Mouse (Mus musculus): Measurements from ENCODE around the gene Ehmt2. TPM values are rescaled to one million over a fixed set of nuclear protein-coding genes. Genes with fewer than 3 reads are reported as not detected.

Ehmt2 gene
- 10.6 TPM for polyA plus RNA-seq (2014; fragmentation: Illumina TruSeq; extraction: RNeasy Lipid Tissue Mini Kit (QIAGEN cat#74804); ENCODE audit: low read depth, low replicate concordance)

DNA sequence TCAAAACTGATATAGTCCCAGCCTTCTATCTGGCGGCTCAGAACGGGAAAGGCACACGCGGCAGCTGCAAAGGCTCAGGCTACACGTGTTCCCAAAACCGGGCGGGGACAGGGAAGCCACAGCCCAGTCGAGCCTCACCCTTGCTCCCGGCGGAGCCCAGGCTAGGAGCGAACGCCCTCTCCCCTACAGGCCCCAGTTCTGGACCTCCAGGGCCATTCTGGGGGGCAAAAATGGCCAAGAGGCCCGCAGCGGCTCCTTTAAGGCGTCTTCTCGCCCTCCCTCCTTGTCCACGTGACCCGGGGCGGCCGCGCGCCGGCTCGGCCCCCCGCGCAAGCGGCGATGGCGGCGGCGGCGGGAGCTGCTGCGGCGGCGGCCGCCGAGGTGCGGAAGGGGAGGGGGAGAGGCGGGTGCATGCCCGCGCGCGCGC, at the start of gene Ehmt2, which contains the start of gene C2:
Gene Ehmt2, plus strand, starts transcription at position 310 of the 427 bp plus-strand sequence.
Gene C2, minus strand, starts transcription at position 106 of the 427 bp plus-strand sequence.

DNA sequence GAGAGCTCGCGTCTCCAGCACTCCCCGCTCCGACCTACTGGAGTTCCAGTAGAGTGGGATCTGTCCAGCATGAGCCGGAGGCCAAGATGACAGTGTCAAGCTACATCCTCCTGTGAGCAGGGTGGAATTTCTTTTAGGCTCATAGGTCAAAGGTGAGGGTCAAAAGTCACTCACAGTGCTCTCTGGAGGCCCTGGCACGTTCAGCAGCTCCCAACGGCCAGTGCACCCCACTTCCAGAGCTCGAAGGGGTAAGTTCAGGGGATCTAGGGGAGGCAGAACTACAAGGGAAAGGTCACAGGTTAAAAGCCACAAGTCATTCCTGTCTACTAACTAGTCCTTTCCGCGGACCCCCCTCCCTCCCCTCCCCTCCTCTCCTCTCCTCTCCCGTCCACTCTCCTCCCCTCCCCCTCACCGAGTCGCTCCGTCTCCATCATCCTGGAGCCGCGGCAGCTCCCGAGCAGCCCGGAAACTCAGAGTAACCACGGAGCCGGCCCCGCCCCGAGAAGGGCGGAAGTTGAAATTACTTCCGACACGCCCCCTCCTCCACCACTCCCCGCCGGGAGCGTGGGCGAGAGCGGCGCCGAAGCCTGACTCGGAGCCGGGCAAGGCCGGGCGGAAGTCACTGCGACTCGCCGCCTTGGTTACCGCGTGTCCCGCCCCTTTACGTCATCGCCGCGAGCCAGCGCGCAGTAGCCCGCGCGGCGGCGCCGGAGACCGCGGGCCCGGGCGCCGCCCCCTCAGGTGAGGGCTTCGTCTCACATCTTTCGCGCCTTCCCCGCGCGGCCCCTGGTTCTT, 48.4 kb upstream of the Ehmt2 start, which contains the start of the genes Skiv2l and Nelfe:
Gene Skiv2l, minus strand, starts transcription at position 489 of the 795 bp plus-strand sequence.
Gene Nelfe, plus strand, starts transcription at position 670 of the 795 bp plus-strand sequence.

DNA sequence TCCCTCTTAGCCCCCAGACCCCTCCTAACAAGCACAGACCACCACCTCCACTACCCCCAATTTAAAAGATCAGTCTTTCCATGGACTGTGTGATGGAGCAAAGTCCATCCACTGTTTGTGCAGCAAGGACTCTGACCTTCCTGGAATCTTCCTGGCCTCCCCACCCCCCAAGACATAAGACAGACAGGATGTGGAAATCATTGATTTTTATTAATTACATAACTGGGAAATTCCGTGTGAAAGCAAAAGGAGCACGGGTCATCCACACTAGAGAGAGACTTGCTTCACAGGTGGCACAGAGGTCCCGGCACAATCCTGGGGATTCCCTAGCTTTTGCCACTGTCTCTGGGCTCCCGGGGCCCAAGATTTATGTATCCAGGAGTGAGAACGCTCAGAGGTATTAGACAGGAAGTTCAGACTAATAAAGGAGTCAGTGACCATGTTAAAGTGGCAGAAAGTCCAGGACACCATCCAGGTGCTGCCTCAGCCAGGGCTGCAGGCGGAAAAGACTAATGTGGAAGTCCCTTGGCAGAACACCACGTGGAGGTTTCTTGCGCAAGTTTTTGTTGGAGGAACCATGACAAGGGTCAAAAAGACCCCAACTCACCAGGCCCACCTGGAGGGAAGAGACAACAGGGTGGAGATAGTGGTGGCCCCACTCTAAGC, 35.7 kb upstream of the Ehmt2 start, which contains the start of gene Cfb:
Gene Cfb, minus strand, starts transcription at position 103 of the 666 bp plus-strand sequence.

DNA sequence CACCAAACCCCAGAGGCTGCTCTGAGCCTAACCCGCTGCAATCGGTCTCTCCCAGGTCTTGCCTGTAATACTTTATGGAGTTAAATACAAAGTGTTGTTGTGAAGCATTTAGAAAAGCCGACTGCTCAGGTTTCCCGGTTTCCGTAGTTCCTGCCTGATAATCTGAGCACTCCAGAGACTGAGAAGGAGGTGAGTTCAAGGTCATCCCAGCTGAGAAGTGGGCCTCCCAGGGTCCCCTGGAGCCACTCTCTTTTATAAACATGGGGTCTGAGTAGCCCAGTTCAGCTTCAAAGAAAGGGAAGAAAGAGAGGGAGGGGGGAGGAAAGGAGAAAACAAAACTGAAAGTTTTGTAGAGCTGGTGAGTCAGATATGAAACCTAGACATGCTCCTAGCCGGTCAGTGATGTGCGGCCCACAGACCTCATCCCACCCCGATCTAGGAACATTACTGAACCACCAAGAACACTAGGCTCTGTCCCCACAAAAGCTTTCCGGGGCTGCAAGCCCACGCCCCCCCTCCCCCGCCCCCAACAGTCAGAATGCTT, 18.9 kb upstream of the Ehmt2 start, which contains the start of gene Zbtb12:
Gene Zbtb12, plus strand, starts transcription at position 148 of the 544 bp plus-strand sequence.

DNA sequence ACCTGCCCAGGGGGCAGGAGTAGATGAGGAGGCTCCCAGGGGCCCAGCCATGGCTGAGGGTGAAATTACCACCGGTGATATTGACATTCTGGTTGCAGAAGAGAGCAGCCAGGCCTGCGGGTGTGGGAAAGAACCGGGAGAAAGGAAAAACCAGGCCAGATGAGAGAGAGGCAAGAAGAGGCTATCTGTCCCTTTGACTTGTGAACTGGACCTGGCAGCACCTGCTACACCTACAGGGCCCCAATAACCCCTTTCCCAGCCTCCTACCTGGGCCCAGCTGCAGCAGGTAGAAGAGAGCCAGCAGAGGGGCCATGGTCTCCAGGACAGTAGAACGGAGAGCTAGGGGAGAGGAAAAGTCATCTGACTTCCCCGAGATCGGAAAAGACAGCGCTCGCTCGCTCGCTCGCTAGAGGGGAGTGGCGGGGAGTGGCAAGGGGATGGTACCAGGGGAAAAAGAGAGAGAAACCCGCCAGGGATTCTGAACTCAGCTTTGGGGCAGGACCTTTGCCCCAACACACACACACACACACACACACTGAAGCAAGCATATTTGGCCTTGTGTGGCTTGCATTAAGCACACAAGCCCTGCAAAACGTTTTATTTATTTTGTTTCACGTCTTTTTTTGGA, 16.5 kb upstream of the Ehmt2 start, which contains the start of gene Gm20547:
Gene Gm20547, minus strand, starts transcription at position 360 of the 628 bp plus-strand sequence.

DNA sequence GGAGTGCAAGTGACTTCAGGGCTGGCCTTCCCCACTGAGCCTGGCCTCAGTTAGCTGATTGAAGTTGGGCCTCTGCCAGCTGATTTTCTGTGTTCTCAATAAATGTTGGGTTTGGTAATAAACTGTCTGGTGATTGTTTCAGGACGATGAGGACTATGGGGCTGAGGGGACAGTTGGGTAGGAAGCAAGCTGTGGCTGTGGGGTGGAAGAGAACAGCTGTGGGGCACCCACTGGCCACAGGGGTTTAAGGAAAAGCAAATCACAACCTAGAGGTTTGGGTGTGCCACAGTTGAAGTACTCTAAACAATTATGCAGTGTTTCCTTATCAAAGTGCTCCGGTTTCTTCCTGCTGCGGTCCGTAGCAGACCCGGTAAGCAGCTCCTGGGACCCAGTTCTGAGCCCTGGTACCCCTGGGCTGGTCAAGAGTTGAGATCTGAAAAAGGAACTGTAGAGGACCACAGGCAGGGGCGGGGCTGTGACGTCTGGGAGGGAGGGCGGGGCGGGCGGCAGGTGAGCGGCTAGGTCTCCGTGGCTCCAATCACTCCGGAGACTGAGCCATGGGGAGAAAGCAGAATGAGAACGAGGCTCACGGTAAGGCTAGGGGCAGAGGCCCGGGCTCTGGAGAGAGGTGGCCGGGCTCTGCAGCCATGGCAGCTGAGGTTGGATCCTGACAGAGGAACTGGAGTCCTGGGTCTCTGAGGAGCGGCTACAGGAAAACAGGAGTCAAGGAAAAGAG, 15.8 kb downstream of the Ehmt2 start, which contains the start of gene Slc44a4:
Gene Slc44a4, plus strand, starts transcription at position 537 of the 736 bp plus-strand sequence.

DNA sequence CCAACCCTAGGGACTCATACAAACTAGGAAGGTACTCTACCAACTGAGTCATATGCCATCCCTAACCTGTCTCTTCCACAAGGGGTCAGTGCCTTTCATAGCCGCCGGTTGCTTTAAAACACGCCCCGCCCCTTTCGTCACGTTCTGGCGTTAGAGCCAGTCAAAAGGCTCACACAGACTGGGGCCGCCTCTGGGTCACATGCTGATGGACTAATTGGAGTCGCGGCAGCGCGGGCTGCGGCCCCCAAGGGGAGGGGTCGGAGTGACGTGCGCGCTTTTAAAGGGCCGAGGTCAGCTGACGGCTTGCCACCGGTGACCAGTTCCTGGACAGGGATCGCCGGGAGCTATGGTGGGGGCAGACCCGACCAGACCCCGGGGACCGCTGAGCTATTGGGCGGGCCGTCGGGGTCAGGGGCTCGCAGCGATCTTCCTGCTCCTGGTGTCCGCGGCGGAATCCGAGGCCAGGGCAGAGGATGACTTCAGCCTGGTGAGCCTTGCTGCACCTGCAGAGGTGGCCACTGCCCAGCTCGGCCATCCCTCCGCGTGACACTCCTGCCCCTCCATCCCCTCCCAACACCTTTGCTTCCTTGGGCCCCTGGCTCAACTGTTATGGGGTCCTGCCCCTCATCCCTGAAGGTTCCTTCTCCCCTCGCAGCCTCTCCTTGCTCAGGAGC, 32.9 kb downstream of the Ehmt2 start, which contains the start of gene Neu1:
Gene Neu1, plus strand, starts transcription at position 193 of the 674 bp plus-strand sequence.

DNA sequence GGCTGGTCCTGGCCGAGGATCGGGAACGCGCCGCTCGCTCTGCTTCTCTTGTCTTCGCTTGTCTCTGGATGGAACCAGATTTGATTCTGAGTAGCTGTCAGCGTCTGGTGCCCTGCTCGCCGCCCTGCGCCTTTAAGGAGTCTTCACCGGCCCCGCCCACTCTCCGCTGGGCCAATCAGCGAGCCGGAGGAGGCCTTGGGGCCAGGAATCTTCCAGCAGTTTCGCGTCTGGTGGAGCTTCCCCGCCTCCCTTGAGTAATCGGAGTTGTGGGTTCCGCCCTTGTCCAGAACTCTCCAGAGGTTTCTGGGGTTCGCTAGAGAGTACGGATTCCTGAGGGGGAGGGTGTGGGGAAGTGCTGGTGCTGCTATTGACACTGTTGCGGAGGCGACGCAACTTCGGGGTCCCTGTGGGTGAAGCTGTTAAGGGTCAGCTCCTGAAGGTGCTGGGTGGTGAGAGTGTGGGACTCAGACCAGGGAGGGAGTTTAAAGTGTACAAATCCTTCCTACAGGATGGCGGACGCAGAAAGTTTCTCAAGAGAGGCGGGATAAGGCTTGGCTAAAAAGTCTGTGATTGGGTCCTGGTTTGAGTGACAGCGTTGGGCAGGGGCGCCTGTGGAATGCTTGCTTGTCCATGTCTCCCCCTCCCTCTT, 61.0 kb downstream of the Ehmt2 start, which contains the start of gene Hspa1b:
Gene Hspa1b, minus strand, starts transcription at position 109 of the 649 bp plus-strand sequence.

Other genes starting within 250 kb of the Ehmt2 start
- gene Tnxb, start 227.9 kb upstream of the Ehmt2 start, polyA plus RNA-seq (2014; fragmentation: Illumina TruSeq; extraction: RNeasy Lipid Tissue Mini Kit (QIAGEN cat#74804); ENCODE audit: low read depth, low replicate concordance): 0.16 TPM
- 1.8 TPM for gene C4b, start 154.6 kb upstream of the Ehmt2 start, polyA plus RNA-seq (2014; fragmentation: Illumina TruSeq; extraction: RNeasy Lipid Tissue Mini Kit (QIAGEN cat#74804); ENCODE audit: low read depth, low replicate concordance)
- gene Cyp21a1, start 93.9 kb upstream of the Ehmt2 start, polyA plus RNA-seq (2014; fragmentation: Illumina TruSeq; extraction: RNeasy Lipid Tissue Mini Kit (QIAGEN cat#74804); ENCODE audit: low read depth, low replicate concordance): not detected
- 23.0 TPM for gene Stk19, start 61.5 kb upstream of the Ehmt2 start, polyA plus RNA-seq (2014; fragmentation: Illumina TruSeq; extraction: RNeasy Lipid Tissue Mini Kit (QIAGEN cat#74804); ENCODE audit: low read depth, low replicate concordance)
- gene Dxo, start 61.5 kb upstream of the Ehmt2 start, polyA plus RNA-seq (2014; fragmentation: Illumina TruSeq; extraction: RNeasy Lipid Tissue Mini Kit (QIAGEN cat#74804); ENCODE audit: low read depth, low replicate concordance): 3.0 TPM
- 5.6 TPM for gene Skiv2l, start 48.3 kb upstream of the Ehmt2 start, polyA plus RNA-seq (2014; fragmentation: Illumina TruSeq; extraction: RNeasy Lipid Tissue Mini Kit (QIAGEN cat#74804); ENCODE audit: low read depth, low replicate concordance)
- gene Nelfe, start 48.1 kb upstream of the Ehmt2 start, polyA plus RNA-seq (2014; fragmentation: Illumina TruSeq; extraction: RNeasy Lipid Tissue Mini Kit (QIAGEN cat#74804); ENCODE audit: low read depth, low replicate concordance): 1.1 TPM
- 18.5 TPM for gene Cfb, start 36.0 kb upstream of the Ehmt2 start, polyA plus RNA-seq (2014; fragmentation: Illumina TruSeq; extraction: RNeasy Lipid Tissue Mini Kit (QIAGEN cat#74804); ENCODE audit: low read depth, low replicate concordance)
- 1.1 TPM for gene Zbtb12, start 19.0 kb upstream of the Ehmt2 start, polyA plus RNA-seq (2014; fragmentation: Illumina TruSeq; extraction: RNeasy Lipid Tissue Mini Kit (QIAGEN cat#74804); ENCODE audit: low read depth, low replicate concordance)
- gene Gm20547, start 16.4 kb upstream of the Ehmt2 start, polyA plus RNA-seq (2014; fragmentation: Illumina TruSeq; extraction: RNeasy Lipid Tissue Mini Kit (QIAGEN cat#74804); ENCODE audit: low read depth, low replicate concordance): 2.3 TPM
- gene C2, start 204 bp upstream of the Ehmt2 start, polyA plus RNA-seq (2014; fragmentation: Illumina TruSeq; extraction: RNeasy Lipid Tissue Mini Kit (QIAGEN cat#74804); ENCODE audit: low read depth, low replicate concordance): 1.0 TPM
- gene Slc44a4, start 16.0 kb downstream of the Ehmt2 start, polyA plus RNA-seq (2014; fragmentation: Illumina TruSeq; extraction: RNeasy Lipid Tissue Mini Kit (QIAGEN cat#74804); ENCODE audit: low read depth, low replicate concordance): 32.3 TPM
- gene Neu1, start 32.8 kb downstream of the Ehmt2 start, polyA plus RNA-seq (2014; fragmentation: Illumina TruSeq; extraction: RNeasy Lipid Tissue Mini Kit (QIAGEN cat#74804); ENCODE audit: low read depth, low replicate concordance): 15.5 TPM
- gene Hspa1b, start 60.8 kb downstream of the Ehmt2 start, polyA plus RNA-seq (2014; fragmentation: Illumina TruSeq; extraction: RNeasy Lipid Tissue Mini Kit (QIAGEN cat#74804); ENCODE audit: low read depth, low replicate concordance): 10.1 TPM
- not detected for gene Gm20481, start 71.4 kb downstream of the Ehmt2 start, polyA plus RNA-seq (2014; fragmentation: Illumina TruSeq; extraction: RNeasy Lipid Tissue Mini Kit (QIAGEN cat#74804); ENCODE audit: low read depth, low replicate concordance)
- gene Hspa1a, start 73.7 kb downstream of the Ehmt2 start, polyA plus RNA-seq (2014; fragmentation: Illumina TruSeq; extraction: RNeasy Lipid Tissue Mini Kit (QIAGEN cat#74804); ENCODE audit: low read depth, low replicate concordance): 4.5 TPM
- gene Hspa1l, start 74.2 kb downstream of the Ehmt2 start, polyA plus RNA-seq (2014; fragmentation: Illumina TruSeq; extraction: RNeasy Lipid Tissue Mini Kit (QIAGEN cat#74804); ENCODE audit: low read depth, low replicate concordance): 0.22 TPM
- gene Lsm2, start 83.4 kb downstream of the Ehmt2 start, polyA plus RNA-seq (2014; fragmentation: Illumina TruSeq; extraction: RNeasy Lipid Tissue Mini Kit (QIAGEN cat#74804); ENCODE audit: low read depth, low replicate concordance): 12.9 TPM
- gene Vars, start 102.5 kb downstream of the Ehmt2 start, polyA plus RNA-seq (2014; fragmentation: Illumina TruSeq; extraction: RNeasy Lipid Tissue Mini Kit (QIAGEN cat#74804); ENCODE audit: low read depth, low replicate concordance): 1.5 TPM
- 0.09 TPM for gene Vwa7, start 118.1 kb downstream of the Ehmt2 start, polyA plus RNA-seq (2014; fragmentation: Illumina TruSeq; extraction: RNeasy Lipid Tissue Mini Kit (QIAGEN cat#74804); ENCODE audit: low read depth, low replicate concordance)
- gene Sapcd1, start 129.5 kb downstream of the Ehmt2 start, polyA plus RNA-seq (2014; fragmentation: Illumina TruSeq; extraction: RNeasy Lipid Tissue Mini Kit (QIAGEN cat#74804); ENCODE audit: low read depth, low replicate concordance): not detected
- gene Msh5, start 148.3 kb downstream of the Ehmt2 start, polyA plus RNA-seq (2014; fragmentation: Illumina TruSeq; extraction: RNeasy Lipid Tissue Mini Kit (QIAGEN cat#74804); ENCODE audit: low read depth, low replicate concordance): 2.5 TPM
- 47.8 TPM for gene Clic1, start 151.5 kb downstream of the Ehmt2 start, polyA plus RNA-seq (2014; fragmentation: Illumina TruSeq; extraction: RNeasy Lipid Tissue Mini Kit (QIAGEN cat#74804); ENCODE audit: low read depth, low replicate concordance)
- gene Ddah2, start 160.6 kb downstream of the Ehmt2 start, polyA plus RNA-seq (2014; fragmentation: Illumina TruSeq; extraction: RNeasy Lipid Tissue Mini Kit (QIAGEN cat#74804); ENCODE audit: low read depth, low replicate concordance): not detected
- 1.5 TPM for gene Ly6g6c, start 166.9 kb downstream of the Ehmt2 start, polyA plus RNA-seq (2014; fragmentation: Illumina TruSeq; extraction: RNeasy Lipid Tissue Mini Kit (QIAGEN cat#74804); ENCODE audit: low read depth, low replicate concordance)
- 3.0 TPM for gene Mpig6b, start 167.7 kb downstream of the Ehmt2 start, polyA plus RNA-seq (2014; fragmentation: Illumina TruSeq; extraction: RNeasy Lipid Tissue Mini Kit (QIAGEN cat#74804); ENCODE audit: low read depth, low replicate concordance)
- gene Ly6g6e, start 178.4 kb downstream of the Ehmt2 start, polyA plus RNA-seq (2014; fragmentation: Illumina TruSeq; extraction: RNeasy Lipid Tissue Mini Kit (QIAGEN cat#74804); ENCODE audit: low read depth, low replicate concordance): 2.8 TPM
- gene Ly6g6d, start 179.6 kb downstream of the Ehmt2 start, polyA plus RNA-seq (2014; fragmentation: Illumina TruSeq; extraction: RNeasy Lipid Tissue Mini Kit (QIAGEN cat#74804); ENCODE audit: low read depth, low replicate concordance): not detected
- gene Ly6g6f, start 187.1 kb downstream of the Ehmt2 start, polyA plus RNA-seq (2014; fragmentation: Illumina TruSeq; extraction: RNeasy Lipid Tissue Mini Kit (QIAGEN cat#74804); ENCODE audit: low read depth, low replicate concordance): not detected
- gene Abhd16a, start 190.8 kb downstream of the Ehmt2 start, polyA plus RNA-seq (2014; fragmentation: Illumina TruSeq; extraction: RNeasy Lipid Tissue Mini Kit (QIAGEN cat#74804); ENCODE audit: low read depth, low replicate concordance): 5.3 TPM
- not detected for gene Ly6g5c, start 209.8 kb downstream of the Ehmt2 start, polyA plus RNA-seq (2014; fragmentation: Illumina TruSeq; extraction: RNeasy Lipid Tissue Mini Kit (QIAGEN cat#74804); ENCODE audit: low read depth, low replicate concordance)
- gene Ly6g5b, start 217.0 kb downstream of the Ehmt2 start, polyA plus RNA-seq (2014; fragmentation: Illumina TruSeq; extraction: RNeasy Lipid Tissue Mini Kit (QIAGEN cat#74804); ENCODE audit: low read depth, low replicate concordance): not detected
- 0.85 TPM for gene Gpank1, start 223.0 kb downstream of the Ehmt2 start, polyA plus RNA-seq (2014; fragmentation: Illumina TruSeq; extraction: RNeasy Lipid Tissue Mini Kit (QIAGEN cat#74804); ENCODE audit: low read depth, low replicate concordance)
- 96.9 TPM for gene Csnk2b, start 223.6 kb downstream of the Ehmt2 start, polyA plus RNA-seq (2014; fragmentation: Illumina TruSeq; extraction: RNeasy Lipid Tissue Mini Kit (QIAGEN cat#74804); ENCODE audit: low read depth, low replicate concordance)
- 2.2 TPM for gene D17H6S53E, start 227.9 kb downstream of the Ehmt2 start, polyA plus RNA-seq (2014; fragmentation: Illumina TruSeq; extraction: RNeasy Lipid Tissue Mini Kit (QIAGEN cat#74804); ENCODE audit: low read depth, low replicate concordance)
- not detected for gene Apom, start 233.6 kb downstream of the Ehmt2 start, polyA plus RNA-seq (2014; fragmentation: Illumina TruSeq; extraction: RNeasy Lipid Tissue Mini Kit (QIAGEN cat#74804); ENCODE audit: low read depth, low replicate concordance)
- 16.8 TPM for gene Bag6, start 236.7 kb downstream of the Ehmt2 start, polyA plus RNA-seq (2014; fragmentation: Illumina TruSeq; extraction: RNeasy Lipid Tissue Mini Kit (QIAGEN cat#74804); ENCODE audit: low read depth, low replicate concordance)

All from sigmoid colon, adult 10 weeks (tissue).